Mouse (Mus musculus) erythroid progenitor cell, adult 5-6 weeks (primary cell): ENCODE data around the gene Six6. TPM values are rescaled to one million over a fixed set of nuclear protein-coding genes. Genes with fewer than 3 reads are reported as not detected.

ENCODE experiments used
- ATAC-seq: replicated peaks from 2 replicates; pipeline ENCODE4 v1.8.0; 2016; ENCODE audit warnings: moderate number of reproducible peaks, mild to moderate bottlenecking, moderate TSS enrichment, inconsistent platforms; ENCODE audit not compliant: poor library complexity, low FRiP score, severe bottlenecking
- total RNA-seq, 2 experiments: library from RNA; stranded (forward) in 1 of 2; stranded (reverse) in 1 of 2; fragments of 150-400 nt in 1 of 2; fragments of 186-747, 209-891 nt in 1 of 2; gene quantifications; 2 replicates each; pipeline versions ENCODE4 v1.2.3 to v1.2.4; 2015 to 2017; ENCODE audit warnings: low replicate concordance in 2 of 2

The Six6 gene
- total RNA-seq (2015; ENCODE audit: low replicate concordance) (not detected in 2 replicates), total RNA-seq (2017; ENCODE audit: low replicate concordance) (not detected in 2 replicates)

DNA sequence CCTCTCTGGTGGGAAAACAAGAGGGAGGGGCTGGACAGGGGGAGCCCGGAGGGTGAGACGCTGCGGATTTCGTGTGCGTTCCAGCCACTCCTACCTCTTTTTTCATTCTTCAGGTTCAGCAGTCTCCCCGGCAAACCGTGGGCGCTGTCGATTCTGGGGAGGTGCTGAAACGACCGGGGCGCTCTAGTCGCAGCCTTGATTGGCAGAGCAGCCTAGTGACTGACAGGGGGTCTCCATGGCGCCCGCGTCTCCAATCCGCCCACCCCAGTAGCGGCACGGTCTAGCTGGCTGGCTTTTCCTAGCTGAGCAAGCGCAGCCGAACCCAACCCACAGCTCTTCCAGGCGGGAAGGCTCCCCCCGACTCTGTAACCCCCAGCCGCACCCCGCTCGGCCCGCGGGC lies at the start of gene Six6:
Gene Six6 (plus strand): TSS at position 277 of the 400 bp plus-strand sequence.
- no peak for ATAC-seq

DNA sequence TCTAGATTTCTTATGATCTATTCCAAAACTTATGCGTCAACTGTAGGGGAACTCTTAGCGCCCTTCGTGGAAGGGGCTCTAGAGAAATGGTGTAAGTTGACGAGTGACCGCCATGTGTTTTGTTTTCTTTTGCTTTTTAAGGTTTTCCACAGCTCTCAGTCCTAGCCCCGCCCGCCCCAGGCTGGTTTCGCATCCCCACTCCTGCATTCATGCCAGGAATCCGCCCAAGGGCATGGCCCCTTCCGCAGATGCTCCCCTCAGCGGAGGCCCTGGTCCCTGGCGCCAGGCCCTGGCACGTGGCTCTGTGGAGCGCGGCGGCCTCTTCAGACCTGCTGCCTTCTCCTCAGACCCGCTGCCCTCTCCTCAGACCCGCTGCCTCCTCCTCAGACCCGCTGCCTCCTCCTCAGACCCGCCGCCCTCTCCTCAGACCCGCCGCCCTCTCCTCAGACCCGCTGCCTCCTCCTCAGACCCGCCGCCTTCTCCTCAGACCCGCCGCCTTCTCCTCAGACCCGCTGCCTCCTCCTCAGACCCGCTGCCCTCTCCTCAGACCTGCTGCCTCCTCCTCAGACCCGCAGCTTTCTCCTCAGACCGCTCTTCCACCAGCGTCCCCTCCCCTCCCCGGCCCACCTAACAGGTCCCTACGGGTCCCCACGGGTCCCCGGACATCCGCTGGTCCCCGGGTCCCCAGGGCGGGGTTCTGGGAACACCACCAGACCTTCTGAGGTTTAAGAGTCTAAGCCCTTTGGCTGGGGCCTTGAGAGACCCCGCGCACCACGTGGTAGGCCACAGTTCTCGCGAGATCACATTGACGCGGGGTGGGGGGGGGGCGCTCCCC lies 22.3 kb upstream of the Six6 start:
- no peak for ATAC-seq

DNA sequence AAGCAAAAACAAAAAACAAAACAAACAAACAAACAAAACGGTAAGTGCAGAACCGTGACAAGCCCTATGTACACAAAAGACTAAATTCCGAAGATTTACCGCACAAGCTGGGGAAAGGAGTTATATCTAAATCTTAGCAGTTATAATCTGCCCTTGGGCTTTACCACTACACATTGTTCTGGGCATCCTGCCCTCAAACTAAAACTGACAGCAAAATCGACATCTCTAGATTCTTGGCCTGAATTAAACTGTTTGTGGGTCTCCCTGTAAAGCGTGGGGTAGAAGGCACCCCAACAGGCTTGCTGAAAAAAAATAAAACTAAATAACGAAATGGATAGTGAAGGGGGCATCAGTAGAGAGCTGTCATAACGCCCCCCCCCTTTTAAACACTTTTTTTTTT lies 2.9 kb upstream of the Six6 start:
- ATAC-seq = no peak

DNA sequence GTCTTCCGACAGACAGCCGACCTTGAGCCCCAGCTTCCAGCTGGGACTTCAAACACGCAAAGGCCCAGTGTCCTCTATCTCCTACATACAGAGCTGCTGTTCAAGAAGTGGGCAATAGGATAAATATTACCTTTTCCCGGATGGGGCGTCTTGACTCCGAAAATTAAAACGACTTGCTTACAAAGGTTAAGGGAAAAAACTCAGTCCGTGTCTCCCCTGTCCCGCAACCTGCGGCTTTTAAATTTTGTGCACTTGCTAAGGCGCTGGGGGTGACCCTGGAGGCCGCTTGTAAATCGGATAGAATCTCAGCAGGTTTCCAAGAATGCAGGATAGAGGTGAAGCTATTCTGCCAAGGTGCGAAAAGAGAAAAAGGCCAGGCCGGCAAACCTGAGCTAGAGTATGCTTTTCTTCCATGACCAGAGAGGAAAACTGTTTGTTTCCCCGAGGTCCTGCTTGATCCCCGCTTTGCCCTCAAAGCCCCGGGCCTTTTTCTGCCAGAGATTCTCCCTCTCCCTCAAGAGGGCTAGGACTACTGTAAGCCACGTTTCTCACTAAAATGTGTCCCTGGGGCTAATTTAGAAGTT lies 2.1 kb upstream of the Six6 start:
- ATAC-seq = no peak

DNA sequence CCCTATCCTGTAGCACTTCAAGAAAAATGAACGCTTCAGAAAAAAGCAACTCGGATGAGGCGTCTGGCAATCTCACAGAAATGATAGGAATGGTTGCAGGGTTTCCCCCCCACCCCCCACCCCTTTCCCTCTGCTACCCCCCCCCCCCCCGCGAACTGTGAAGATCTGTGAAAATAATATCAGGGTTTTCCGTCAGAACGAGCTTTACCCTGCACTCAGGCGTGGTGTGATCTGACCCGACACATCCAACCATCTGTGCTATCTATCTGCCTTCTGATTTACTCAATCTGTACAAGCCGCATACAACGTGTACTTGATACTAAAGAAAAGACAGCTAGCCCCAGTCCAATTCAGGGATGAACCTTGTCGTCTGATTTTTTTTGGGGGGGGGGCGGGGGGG lies 1.5 kb upstream of the Six6 start:
- ATAC-seq = no peak

DNA sequence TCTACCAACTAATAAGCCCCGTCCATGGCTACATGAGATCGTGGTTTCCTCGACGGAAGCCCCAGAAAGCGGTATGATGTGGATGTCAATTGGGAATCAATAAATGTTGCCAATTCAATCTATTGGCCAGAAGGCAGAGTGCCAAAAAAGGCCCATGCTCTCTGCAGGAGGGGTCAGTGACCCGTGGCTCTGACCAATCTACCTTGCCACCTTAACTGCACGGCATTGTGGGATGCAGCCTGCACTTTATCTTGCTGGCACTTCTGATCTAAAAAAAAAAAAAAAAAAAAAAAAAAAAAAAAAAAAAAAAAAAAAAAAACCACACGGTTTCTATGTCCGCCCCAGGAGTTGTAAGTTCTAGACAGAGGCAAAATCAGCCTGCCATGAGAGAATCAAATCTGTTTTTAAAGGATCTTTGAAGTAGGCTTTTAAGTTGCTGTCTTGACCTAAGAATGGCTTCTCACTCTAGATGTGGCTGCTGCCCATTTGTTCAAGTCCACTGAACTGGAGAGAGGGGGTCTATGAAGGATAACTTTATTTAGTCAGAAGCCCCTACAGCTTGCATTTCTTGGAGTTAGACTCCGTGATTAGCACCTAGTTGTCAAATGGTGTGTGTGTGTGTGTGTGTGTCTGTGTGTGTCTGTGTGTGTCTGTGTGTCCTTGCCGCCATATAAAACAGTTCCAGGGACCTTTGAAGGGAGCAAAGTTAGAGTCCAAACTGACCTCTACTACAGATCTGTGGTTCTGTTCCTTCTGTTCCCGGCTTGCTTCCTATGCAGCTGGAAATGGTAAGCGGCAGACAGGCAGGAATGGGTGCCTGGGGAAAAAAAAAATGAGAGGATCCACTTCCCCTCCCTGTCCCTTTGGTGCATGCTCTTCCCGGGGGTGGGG lies 847 bp upstream of the Six6 start:
- ATAC-seq = no peak

DNA sequence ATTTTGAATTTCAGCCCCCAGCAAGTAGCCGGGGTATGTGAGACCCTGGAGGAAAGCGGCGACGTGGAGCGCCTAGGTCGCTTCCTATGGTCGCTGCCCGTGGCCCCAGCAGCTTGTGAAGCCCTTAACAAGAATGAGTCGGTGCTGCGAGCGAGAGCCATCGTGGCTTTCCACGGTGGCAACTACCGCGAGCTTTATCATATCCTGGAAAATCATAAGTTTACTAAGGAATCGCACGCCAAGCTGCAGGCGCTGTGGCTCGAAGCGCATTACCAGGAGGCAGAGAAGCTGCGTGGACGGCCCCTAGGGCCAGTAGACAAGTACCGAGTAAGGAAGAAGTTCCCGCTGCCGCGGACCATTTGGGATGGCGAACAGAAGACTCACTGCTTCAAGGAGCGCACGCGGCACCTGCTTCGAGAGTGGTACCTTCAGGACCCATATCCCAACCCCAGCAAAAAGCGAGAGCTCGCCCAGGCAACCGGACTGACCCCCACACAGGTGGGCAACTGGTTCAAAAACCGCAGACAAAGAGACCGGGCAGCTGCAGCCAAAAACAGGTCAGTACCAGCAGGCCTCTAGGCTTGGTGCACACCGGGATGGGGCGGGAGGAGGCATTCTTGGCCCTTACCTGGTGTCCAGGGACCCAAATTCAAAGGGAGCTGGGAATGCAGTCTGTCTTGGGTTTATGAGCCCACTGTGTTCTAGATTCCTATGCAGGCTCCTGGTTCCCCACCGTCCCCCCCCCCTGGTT lies 554 bp downstream of the Six6 start, which contains the start of gene 4930447C04Rik:
Gene 4930447C04Rik (minus strand): TSS at position 704 of the 751 bp plus-strand sequence.
- ATAC-seq = no peak

DNA sequence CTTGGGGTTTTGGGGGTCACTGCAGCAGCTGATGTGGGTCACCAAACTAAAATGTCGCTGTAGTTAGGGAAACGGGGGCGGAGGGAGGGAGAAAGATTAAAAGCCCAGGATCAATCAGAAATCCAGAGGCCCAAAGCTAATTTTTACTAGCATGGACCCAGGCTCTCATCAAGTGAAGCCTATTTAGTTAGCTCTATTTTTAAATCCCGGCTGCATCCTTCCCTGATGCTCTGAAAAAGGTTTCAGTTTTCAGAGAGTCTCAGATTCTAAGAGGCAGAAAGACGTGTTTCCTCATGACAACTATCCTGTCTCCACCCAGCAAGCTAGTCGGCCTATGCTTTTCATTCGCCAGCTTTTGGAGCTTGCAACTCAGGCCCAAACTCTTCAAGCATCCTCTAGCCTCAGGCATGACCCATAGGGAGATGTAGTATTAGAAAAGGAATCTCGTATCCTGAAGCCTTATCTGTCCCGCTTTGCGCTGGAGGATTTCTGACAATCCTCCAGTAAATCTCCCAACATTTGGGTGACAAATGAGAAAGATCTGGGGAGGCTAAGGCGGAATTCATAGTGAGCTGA lies 1.2 kb downstream of the Six6 start:
- no peak for ATAC-seq

DNA sequence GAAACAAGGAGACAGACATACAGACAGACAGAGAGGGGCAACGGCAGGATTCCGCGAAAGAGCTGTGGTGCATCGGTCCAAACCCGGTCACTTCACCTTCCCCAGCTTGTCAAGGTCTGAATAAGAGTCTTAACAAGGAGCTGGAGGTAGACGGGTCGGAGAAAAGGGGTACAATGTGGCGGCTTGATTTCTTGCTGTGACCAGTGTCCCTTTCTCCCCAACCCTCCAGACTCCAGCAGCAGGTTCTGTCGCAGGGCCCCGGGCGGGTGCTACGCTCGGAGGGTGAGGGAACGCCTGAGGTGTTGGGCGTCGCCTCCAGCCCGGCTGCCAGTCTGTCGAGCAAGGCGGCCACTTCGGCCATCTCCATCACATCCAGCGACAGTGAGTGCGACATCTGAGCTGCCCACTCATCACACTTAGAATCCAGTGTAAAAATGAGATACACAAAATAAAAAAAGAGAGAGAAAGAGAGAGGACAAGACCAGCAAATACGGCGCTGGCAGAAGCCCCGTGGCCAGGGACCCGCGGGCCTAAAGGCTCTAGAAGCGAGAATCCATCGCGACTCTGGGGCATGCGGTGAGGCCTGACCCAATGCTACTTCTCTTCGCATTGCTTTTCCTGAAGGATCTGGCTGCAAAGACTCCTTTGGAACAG lies 1.8 kb downstream of the Six6 start:
- no peak for ATAC-seq

DNA sequence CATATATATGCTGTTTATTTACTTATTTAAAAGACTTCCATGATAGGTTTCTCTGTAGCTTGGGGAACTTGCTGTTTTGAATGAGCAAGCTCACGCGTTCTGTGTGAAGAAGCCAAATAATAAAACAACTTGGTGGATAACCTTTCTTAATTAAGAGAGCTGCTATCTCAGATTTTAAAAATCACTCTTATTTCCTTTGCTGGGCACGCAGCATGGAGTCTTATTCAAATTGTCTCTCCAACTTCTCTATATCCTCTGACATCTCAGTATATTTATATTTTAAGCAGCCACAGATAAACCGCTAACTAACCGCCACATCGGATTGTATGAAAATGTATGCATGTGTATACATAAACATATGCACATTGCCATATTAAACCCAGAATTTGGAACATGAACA lies 2.5 kb downstream of the Six6 start:
- ATAC-seq = no peak

DNA sequence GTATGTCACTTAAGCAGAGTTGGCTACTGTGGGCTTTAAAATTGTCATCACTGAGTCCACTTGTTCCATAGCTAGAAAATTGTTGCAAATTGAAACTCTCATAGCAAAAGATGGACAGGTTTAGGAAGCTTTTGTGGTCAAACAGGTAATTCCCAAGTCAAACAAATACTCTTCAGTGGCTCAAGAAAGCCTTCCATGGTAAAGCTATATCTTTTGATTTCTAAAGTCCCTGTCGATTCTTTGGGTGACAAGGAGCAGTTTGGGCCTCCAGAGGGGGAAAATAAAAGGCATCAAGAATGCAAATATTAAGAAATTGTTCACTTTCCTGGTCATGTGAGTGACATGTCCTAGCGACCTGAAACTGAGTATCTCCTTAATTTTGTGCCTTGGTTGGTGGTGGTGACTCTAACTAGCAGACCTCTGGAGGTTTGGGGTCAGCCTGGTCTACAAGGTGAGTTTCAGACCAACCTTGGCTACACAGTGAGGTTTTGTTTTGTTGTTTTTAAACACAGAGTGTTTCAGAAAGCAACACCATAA lies 4.0 kb downstream of the Six6 start:
- no peak for ATAC-seq

DNA sequence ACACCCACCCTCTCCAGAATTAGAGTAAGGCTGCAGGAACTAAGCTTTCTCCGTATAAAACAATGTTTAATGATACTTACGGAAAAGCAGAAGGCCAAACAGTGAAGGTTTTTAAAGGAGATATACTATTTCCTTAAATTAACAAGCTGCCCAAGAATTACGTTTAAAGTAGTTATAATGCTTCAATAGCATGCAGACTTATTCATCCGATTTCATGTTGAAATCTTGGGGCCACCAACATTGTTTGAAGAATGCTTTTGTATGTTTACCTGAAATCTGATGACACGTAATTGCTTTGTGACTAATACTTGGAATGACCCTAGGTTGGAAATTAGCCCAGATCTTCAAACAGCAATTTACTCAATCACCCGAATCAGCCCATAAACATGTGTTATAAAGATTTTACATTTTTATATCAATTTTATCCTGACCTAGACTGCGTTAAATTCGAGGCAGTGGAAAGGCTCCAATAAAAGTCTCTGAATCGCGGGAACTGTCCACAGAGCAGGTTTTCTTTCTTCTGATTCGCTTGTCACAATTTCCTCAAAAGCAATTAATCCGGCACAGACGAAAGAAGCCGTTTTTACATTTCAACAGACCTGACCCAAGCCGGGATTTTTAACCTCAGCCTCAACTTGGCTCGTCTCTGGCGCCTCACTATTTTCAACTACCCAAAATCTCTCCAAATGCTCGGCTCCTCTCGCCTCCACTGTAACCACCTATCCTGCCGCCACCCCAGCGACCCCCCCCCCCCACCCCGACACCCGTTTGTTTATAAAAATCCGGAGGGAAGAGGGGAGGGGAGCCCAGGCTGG lies 4.9 kb downstream of the Six6 start:
- ATAC-seq = no peak

DNA sequence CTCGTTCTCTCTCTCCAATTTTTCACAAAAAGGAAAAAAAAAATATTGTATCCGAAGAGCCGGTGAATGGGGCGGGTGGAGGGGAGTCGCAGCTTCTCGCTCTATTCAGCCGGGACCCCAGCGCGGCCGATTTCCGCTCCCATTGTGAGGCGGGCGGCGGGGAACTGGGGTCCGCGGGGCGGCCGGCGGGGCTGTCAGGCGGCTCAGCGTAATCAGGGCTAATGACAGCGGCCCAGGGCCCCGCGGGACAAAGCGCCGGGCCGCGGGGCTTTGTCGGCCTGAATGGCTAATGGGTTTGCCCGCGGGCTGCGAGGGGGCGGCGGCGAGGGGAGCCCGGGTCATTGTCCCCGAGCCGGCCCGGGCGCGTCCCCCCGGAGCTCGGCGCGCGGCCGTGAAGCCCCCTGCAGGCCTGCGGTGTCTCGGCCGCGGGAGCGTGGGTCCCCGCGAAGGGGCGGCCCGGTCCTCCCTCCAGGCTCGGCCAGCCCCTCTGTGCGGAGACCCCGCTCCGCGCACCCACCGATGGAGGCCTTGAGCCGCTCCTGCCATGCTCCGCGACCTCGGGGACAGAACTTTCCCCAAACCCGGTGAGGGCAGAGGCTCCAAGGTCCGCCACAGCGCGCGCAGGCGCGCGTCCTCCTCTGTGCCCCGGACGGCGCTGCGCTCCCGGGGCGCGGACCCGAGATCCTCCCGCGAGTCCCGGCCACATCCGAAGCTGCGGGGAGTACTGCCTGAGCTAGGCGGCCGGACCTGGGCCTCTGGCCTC lies 5.8 kb downstream of the Six6 start:
- no peak for ATAC-seq

DNA sequence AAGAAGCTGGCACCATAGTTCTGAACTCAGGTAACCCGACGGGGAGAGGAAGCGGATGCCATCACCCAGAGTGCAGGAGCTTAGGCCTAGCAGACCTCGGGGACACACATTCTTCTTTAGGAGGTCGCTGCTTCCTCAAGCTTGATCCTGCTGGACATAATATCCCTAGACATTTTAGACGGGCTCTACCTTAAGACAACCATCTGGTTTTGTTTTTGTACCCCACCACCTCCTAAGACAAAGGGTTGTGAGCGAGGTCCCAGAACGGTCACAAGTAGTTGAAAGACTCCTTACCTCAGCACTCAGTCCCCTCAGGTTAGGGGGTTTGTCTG lies 6.3 kb downstream of the Six6 start:
- ATAC-seq = no peak

DNA sequence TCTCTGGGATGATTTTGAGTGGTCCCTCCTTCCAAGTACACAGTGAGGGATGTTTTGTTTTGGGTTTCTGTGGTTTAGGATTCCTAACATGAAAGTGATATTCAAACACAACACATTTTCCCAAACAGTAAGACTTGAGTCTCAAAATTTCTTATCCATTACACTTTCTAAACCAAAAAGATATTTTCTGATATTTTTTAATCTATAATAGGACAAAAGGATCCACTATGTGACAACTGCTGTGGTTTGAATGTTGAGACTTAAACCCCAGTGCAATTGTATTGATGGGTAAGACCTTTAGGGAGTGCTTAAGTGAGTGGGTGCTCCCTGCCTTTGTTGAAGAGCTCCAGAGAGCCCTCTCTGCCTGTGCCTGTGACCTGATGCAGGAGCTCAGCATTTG lies 7.1 kb downstream of the Six6 start:
- no peak for ATAC-seq

DNA sequence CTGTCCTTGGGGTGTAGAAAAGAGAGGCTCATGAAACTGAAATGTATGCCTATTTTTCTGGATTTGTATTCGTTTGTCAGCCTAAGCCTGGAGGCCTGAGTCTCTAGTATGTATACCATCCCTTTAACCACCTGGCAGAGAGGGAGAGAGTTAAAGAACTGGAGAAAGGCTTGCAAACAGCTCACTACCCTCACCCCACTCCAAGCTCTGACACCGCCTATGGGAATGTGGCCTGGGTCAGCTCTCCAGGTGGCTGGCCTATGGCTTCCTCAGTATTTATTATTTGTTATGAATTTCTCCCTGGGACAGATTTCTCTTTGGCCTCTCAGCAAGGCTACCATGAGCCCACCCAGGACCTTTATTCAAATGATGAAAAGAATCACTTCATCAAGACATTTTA lies 7.6 kb downstream of the Six6 start:
- no peak for ATAC-seq

DNA sequence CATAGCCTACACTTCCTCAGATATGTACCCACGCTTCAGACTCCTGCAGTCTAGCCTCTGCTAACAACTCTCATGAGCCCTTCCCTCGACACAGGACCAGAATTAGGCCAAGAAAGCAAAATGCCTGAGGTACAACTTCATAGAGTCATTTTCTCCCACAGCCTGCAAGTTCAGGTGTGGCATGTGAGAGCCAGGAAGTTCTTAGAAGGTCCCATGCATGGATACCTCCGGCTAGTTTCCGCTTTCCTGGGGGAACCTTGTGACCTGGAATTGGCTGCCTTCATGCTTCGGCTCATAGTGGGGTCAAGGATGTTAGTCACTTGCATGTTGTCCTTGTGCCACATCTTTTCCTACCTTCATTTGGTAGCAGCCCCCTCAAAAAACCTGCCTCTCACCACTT lies 13.4 kb downstream of the Six6 start:
- ATAC-seq = no peak
